Mouse (Mus musculus) small intestine, adult 2 months (tissue): ENCODE data around the gene Dst.

Source experiments
- CTCF ChIP-seq: fragments of 200-500 bp; IDR thresholded peaks from 2 replicates; pipeline ENCODE4 v1.5.1; 2012; ENCODE audit warnings: low read depth, mild to moderate bottlenecking, control low read depth, inconsistent platforms, low read length, moderate library complexity, mixed read lengths; ENCODE audit not compliant: insufficient replicate concordance, insufficient read length; ENCODE audit errors: extremely low read depth
- POLR2A ChIP-seq: fragments of 200-500 bp; IDR thresholded peaks from 2 replicates; pipeline ENCODE4 v1.6.1; 2012; ENCODE audit warnings: low read depth, mild to moderate bottlenecking, control low read depth, inconsistent platforms, low read length, moderate library complexity

- TF ChIP-seq CTCF (no peak), POLR2A (no peak)
Observed at GRCm38 (mm10) chr1:33944977-33945750, 37.1 kb downstream of the Dst start.
